Mouse (Mus musculus) cerebellum, adult 9-10 months (tissue): Measurements from ENCODE around the gene Fance.

Experiments used
- DNase-seq: peaks from one replicate; pipeline ENCODE4 v3.0.0; 2022

The Fance gene

DNA sequence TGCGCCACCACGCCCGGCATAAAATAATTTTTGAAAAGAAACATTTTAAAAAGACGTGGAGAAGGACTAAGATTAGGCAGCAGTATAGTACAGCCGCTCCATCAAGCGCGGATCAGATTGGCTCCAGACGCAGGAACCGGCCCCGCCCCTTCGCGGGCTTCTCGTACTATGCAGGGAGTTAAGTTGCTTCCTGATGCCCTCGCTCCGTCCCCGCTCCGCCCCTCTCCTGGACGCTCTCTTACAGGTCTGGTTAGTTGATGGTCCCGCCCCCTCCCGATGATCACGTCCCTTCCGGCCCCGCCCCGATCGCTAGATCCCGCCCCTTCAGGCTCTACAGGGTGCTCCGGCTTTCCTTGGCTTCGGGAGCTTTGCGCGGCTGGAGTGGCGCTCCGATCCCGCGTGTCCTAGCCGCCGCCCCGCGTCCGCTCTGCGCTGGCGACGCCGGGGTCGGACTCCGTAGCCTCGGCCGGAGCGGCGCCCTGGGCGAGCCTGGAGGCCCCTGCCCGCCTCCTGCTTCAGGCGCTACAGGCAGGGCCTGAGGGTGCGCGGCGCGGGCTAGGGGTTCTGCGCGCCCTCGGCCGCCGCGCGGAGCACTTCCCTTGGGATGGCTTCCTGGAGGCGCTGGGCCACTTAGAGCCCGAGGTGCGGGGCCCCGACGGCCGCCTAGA lies at the start of gene Fance:
Gene Fance (plus strand): TSS at position 308 of the 668 bp plus-strand sequence.
- peak; percentile 95 for DNase-seq

DNA sequence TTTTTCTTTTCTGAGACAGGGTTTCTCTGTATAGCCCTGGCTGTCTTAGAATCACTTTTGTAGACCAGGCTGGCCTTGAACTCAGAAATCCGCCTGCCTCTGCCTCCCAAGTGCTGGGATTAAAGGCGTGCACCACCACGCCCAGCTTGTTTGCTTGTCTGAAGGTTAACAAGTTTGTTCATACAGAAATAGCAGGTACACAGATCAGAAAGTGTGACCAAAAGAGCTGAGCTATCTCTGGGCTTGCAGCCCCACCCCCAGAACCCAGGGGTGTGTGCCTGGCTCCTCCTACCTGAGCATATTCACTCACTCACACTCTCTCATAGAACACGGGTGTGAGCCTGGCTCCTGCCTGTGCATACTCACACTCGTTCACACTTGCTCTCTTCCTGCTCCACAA lies 46.1 kb upstream of the Fance start:
- DNase-seq: no peak

DNA sequence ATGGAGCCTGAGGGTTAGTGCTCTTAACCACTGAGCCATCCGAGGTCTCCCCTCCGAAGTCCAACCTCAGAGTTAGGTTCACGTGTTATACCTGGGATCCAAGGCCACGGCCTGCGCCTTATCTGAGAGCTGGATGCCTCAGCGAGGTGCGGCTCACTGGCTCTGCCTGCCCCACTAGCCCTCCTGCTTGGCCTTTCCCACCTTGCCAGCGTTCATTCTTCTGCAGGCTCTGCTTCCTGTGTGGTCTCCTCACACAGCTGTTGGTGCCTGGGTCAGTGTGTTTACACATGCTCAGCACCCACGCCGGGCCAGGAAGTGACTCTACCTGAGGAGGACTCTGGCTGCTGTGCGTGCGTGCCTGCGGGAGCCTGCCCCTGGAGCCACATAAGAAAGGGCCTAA lies 43.2 kb upstream of the Fance start:
- no peak for DNase-seq

DNA sequence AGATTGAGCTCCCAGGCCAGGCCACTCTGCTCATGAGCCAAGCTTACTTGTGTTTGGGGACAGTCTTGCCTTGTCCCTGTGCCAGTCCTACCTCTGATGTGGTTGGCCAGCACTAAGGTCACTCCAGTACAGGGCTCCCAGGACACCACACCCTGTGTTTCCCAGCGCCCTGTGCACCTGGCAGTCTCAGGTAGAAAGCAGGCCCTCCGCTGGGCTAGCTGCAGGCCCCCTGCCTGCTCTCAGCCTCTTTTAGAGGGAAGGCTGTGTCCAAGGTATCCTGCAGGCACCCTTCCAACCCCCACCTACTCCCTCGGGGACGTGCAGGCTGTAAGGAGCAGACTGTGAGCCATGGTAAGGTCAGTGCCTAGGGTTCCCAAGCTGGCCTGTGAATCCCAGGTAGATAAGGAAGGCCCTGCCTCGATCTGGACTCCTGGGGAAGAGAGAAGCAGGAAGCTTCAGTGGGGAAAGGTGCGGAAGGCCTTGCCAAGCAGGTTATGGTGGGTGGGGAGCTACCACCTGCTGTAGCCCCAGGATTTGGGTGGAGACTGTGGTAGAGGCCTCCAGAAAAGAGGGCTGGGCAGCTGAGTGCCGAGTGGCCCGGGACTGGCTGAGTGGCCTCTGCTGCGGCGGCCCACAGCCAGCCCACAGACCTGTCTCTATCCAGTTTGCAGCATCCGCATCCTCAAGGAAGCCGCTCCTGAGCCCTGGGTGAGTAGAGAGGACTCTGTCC lies 41.6 kb upstream of the Fance start:
- no peak for DNase-seq

DNA sequence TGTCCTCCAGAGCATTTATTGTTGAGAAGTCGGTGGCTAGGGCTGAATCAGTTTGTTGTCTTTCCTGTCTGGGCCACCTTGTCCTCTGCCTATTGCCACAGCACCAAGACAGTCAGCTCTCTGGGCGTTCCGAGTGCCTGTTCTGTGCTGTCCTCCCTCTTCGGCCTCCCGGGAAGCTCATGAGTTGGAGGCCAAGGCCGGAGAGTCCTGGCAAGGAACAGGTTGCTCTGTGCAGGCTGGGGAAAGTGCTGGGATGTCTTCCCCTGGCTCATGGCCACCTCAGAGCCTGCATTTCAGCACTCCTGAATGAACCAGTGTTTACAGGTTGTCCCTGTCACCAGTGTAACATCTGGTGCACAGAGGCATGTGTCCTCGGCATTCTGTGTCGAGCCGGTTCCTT lies 41.0 kb upstream of the Fance start:
- no peak for DNase-seq

DNA sequence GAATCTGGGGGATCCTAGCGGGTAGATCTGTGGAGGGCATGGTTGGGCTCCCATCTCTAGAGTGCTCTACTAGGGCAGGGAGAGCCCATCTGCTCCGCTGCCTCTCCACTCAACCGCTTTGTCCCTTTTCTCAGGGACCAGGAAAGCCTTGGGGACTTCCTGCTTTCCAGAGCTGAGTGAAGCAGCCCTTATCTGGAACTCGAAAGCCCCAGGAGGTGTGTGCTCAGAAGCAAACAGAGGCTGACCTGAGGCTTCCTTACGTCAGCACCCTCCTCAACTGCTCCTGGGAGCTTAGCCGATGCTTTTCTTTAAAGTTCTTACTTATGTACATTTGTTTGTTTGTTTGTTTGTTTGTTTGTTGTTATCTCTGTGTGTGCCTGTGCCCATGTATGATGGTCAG lies 40.5 kb upstream of the Fance start:
- DNase-seq: no peak

DNA sequence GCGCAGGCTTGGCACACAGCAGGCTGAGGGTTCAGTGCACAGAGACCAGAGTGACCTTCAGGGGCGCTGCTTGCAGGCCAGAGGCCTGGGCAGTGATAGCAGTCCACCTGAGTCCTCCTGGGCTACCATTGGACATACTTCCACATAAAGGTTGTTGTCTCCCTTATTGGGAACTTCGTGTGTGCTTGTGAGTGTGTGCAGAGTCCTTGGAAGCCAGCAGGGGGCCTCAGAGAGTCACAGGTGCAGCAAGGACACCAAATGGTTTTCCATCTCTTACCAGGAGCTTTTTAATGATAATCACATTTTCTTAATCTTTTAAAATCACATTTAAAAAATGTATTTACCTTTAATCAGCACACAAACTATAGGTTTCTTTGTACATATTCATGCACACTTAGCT lies 38.6 kb upstream of the Fance start:
- no peak for DNase-seq

DNA sequence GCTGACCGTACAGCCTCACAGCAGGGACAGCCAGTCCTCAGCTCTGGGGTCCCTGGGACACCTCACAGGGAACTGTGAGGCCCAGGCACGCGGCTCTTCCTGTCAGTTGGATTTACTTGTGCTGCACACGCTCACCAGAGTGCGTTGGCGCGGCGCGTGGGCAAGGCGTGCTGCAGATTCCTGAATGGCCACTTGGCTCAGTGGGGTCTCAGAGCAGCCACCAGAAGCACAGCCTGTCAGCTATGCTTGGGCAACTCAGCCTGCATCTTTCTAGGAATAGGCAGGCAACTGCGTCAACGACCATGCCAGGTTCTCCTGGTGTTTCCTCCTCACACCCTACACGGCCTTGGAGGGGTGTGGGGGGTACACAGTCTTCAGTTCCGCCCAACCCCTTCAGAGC lies 36.1 kb upstream of the Fance start:
- no peak for DNase-seq

DNA sequence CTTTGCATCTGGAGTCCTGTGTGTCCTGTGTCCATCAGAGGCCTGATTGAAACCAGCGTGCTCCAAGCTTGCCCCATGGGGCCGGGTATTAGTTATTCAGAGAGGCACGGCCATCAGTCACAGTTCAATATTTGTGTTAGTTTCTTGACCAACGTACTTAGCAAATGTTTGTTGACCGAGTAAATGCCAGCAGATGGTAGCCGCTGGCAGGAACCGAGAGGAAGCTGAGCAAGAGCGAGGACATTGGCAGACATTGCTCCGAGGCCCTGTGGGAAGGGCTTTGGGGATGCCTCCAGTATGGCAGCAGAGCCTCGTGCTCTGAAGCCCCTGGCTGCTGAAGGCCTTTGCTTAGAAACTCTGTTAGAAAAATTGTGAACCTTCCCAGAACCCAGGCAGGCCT lies 35.6 kb upstream of the Fance start:
- no peak for DNase-seq

DNA sequence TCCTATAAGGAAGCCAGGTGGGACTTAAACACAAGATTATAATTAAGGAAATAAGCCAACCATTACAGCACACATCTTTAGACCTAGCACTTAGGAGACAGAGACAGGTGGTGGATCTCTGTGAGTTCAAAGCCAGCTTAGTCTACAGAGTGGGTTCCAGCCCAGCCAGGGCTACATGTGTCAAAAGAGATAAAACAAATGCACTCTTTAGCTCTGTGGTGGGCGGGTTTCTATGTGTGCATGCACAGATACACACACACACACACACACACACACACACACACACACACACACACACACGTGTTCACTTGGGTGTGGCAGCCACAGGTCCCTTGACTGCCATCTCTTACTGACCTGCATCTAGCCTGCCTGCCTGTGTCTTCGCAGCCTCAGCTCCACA lies 35.2 kb upstream of the Fance start:
- DNase-seq: no peak

DNA sequence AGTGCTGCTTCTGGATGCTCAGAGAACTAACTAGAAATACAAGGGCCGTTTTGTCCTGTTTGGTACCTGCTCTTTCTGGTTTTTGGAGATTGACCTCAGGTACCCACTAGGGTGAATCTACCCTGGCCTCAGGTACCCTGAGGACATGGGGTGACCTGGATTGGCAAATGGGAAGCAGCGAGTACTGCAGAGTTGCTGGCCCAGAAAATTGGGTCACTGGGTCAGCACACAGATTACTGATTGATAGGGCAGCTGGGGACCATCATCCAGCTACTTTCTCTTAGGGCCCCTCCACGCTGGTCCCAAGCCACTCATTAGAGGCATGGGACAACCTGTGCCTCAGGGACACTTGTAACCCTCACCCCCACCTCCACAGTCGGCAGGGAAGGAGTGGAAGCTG lies 34.1 kb upstream of the Fance start:
- DNase-seq: no peak

DNA sequence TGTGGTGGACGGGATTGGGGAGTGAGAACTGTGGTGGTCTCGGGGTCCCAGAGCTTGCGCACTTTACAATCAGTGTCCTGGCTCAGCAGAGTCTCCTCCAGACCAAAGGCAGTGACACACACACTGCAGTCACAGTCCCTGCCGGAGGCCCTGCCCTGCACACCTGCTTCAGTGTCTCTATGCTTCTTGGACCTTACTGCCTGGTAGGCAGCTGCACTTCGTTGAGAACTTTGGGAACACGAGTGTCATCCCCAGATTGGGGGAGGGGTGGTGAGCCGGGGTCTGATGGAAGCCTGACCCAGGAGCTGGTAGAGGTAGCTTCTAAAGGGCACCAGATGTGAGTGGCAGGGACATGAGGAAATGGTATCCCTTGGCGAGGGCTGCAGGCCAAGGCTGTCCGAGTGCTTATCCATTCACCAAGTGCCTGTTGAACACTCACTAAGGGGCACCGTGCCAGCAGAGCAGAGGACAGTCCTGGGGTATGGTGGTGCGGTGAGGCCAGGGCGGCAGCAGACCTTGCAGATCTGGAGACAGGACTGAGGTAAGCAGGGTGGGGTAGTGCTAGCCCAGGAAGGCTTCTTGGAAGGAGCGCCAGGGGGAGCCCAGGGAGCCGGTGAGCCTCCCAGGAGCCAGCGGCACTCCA lies 33.4 kb upstream of the Fance start:
- DNase-seq: no peak

GRCm38 (mm10) chr17:28280423-28280800 lies 32.9 kb upstream of the Fance start:
- no peak for DNase-seq

DNA sequence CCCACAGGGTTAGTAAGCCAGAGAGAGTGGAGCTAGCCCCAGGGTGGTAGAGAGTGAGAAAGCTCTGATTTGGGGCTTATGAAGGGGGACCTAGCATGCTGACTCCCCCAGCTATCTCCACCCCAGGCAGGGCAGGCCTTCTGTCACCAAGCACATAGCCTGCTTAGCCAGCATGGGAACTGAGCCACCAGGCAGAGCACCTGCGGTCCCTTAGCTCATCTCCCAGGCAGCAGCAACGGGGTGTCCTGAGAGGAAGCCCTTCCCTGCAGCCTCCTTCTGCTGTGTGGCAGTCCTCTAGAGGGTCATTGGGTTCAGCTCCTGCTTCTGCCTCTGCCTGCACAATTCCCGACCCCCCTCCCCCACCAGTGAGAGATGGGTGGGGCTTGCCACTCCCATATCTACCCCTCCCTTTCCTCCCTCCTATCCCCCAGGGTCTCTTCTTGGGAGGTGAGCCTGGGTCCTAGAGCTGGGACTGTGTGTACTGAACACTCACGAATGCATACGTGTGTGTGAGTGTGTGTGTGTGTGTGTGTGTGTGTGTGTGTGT lies 32.4 kb upstream of the Fance start:
- no peak for DNase-seq

- DNase-seq: no peak
Observed at GRCm38 (mm10) chr17:28281866-28282441, 31.4 kb upstream of the Fance start.

GRCm38 (mm10) chr17:28283199-28283598 lies 30.1 kb upstream of the Fance start:
- DNase-seq: no peak

DNA sequence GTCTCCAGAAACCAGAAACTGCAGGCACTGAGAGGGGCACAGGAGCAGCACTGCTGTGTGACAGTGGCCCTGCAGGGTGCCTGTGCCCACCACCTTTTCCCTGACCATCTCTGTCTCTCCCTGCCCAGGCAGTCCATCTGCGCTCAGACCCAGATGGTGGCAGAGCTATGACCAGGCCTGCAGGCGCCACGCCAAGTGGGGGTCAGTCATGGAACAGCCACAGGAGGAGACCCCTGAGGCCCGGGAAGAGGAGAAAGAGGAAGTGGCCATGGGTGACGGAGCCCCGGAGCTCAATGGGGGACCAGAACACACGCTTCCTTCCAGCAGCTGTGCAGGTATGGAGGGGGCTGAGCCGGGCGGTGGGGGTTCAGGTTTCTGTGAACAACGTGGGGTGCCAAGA lies 27.2 kb upstream of the Fance start:
- DNase-seq: no peak

DNA sequence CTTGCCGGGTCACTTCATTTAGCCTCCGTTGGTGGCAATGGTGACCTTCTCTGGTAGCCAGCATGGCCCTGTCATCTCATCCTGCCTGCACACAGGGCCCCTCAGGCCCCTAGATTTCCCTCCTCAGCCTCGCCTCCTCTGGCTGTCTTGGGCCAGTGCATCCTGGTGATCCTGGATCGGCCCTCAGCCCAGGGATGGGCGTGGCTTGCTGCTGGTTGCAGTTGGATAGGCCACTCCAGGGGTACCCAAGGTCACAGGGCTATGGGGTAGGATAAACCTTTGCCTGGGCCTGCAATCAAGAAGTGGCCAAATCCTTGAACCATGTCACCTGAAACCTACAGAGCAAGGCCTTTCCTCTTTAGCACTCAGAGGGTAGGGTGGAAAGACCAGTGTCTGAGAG lies 26.4 kb upstream of the Fance start:
- no peak for DNase-seq

DNA sequence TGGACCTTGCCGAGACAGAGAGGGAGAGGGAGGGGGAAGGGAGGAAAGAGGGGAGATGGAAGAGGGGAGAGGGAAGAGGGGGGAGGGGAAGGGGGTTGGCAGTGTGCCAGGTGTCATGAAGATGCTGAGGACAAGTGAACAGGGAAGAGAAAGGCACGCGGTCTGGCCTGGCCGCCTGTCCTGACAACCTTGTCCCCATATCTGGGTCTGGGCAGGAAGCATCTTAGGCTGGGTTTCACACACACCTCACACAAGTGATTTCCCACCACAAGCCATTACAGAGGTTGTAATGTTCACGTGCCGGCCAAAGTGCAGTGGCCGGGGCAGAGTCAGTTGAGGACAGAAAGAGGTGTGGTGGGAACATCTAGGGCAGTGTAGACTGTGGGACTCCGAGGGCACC lies 25.7 kb upstream of the Fance start:
- DNase-seq: no peak

DNA sequence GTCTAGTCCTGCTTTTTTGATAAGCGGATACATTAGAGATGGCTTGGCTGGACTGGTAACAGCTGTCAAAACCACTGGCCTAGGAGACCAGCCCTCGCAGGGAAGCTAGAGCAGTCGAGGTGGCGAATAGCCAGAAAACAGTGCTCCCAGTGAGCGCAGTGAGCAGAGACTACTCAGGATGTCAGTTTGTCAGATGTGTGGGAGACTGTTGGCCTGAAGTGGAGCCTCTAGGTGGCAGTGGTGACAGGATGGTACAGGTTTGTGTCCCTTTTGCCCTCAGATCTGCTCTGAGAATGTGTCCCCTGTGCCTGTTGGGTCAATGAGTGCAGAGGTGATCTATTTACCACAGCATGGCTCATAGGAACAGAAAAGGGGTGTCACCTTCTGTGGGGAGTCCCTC lies 25.3 kb upstream of the Fance start:
- no peak for DNase-seq

- DNase-seq: no peak
Observed at GRCm38 (mm10) chr17:28290262-28290661, 23.1 kb upstream of the Fance start.

DNA sequence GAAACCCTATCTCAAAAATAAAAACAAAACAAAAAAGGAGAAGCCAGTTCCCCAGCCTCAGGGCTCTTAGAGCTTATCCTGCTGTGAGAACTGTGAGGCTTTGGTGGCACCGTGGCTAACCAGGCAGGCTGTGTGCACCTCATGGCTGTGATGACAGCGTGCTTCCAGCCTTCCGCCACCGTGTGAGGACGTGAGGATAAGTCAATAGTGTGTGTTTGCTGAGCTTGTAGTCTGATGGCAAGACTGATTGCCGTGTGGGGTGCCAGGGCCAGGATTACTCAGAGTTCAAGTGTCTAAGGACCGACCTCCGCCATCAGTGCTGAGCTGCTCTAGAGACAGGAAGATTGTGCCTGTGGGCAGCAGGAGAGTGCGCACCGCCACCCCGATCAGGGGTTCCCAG lies 22.6 kb upstream of the Fance start:
- no peak for DNase-seq

DNA sequence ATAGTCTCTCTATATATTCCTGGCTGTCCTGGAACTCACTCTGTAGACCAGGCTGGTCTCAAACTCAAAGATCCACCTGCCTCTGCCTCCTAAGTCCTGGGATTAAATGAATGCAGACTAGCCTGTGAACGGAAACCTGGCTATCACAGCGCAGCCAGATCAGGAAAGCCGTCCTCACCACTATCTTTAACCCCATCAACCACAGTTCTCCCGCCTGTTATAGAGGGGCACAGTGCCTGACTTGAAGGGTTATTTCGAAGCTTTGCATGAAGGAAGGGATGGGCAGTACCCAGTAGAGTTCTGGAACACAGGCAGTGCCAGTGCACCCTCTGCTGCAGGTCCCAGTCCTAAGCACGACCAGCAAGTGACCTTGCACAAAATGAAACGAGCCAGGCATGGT lies 22.0 kb upstream of the Fance start:
- no peak for DNase-seq

- DNase-seq: no peak
Observed at GRCm38 (mm10) chr17:28293716-28294115, 19.6 kb upstream of the Fance start.
